Mouse (Mus musculus) megakaryocyte-erythroid progenitor cell, adult 5-6 weeks (primary cell): ENCODE results near the gene Adamts15. TPM values are rescaled to one million over a fixed set of nuclear protein-coding genes. Genes with fewer than 3 reads are reported as not detected.

Experiments used
- ATAC-seq: replicated peaks from 2 replicates; pipeline ENCODE4 v1.8.0; 2016; ENCODE audit warnings: mild to moderate bottlenecking, inconsistent platforms; ENCODE audit not compliant: severe bottlenecking, poor library complexity, low FRiP score, low TSS enrichment
- total RNA-seq, 2 experiments: library from RNA; stranded (forward) in 1 of 2; stranded (reverse) in 1 of 2; fragments of 200-1000, 215-1000 nt in 1 of 2; fragments of >200 nt in 1 of 2; fragmentation: Nextera tagmentation in 1 of 2; gene quantifications; 2 replicates each; pipeline ENCODE4 v1.2.3; 2014 to 2017

Adamts15 gene
- total RNA-seq (2014; fragmentation: Nextera tagmentation): 0.20 TPM in 1 of 2 replicates, not detected in the other
- not detected in 2 replicates for total RNA-seq (2017)

GRCm38 (mm10) chr9:30922197-30922894 is at the start of gene Adamts15:
Gene Adamts15, minus strand, starts transcription at chr9:30922452.
- ATAC-seq: no peak

DNA sequence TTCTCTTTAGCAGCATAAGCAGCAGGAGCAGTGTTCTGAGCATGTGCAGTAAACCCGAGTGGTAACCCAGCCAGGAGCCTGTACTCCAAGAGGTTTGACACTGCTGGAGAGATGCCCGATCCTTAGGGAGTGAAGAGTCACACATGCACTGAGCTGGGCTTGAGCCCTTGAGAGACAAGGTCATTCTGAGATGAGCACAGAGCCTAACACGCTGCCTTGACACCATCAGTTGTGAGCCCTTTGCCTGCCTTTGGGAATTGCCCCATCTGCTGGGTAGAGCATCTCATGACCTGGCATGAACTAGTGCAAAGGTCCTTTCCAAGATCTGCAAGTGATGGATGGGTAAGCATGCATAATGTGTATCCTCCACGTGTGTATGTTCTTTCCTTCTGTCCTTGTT is 49.7 kb upstream of the Adamts15 start:
- ATAC-seq: no peak

- ATAC-seq: no peak
Observed at GRCm38 (mm10) chr9:30970001-30970400, 47.7 kb upstream of the Adamts15 start.

DNA sequence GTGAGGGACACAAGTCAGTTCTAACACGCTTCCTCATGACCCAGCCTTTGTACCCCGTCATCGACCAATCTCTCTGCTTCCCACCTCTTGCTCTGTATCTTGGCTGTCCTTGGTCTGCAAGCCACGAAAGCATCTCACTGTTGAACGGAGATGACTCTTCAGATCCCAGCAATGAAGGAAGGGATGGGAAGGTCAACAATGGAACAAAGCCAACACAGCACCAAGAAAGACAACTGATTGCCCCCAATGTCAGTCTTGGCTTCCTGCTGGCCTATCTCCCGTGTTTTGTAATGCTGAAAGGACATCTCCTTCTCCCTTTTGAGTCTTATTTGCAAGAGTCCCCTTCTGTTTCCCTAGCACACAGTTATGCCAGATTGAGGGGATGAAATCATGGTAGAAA is 45.9 kb upstream of the Adamts15 start:
- no peak for ATAC-seq

- no peak for ATAC-seq
Observed at GRCm38 (mm10) chr9:30966881-30967280, 44.6 kb upstream of the Adamts15 start.

- no peak for ATAC-seq
Observed at GRCm38 (mm10) chr9:30964685-30965084, 42.4 kb upstream of the Adamts15 start.

- ATAC-seq: no peak
Observed at GRCm38 (mm10) chr9:30963780-30964179, 41.5 kb upstream of the Adamts15 start.

DNA sequence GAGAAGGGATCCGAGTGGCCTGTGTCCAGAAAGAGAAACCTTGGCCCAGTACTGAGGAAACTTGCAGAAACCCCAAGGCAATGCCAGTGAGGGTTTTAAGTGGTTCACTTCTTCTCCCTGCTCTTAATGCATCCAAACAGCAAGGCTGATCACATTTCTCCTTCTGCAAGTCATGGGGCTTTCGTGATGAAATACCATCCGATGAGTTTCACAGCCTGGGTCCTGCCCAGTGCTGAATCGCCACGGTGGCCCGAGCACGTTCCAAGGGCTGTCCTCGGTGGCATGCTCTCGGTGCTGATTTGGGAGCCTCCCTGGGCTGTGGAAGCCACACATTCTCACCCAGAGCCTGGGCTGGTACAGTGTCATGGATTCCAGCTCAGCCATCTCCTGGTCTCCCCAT is 33.0 kb upstream of the Adamts15 start:
- no peak for ATAC-seq

DNA sequence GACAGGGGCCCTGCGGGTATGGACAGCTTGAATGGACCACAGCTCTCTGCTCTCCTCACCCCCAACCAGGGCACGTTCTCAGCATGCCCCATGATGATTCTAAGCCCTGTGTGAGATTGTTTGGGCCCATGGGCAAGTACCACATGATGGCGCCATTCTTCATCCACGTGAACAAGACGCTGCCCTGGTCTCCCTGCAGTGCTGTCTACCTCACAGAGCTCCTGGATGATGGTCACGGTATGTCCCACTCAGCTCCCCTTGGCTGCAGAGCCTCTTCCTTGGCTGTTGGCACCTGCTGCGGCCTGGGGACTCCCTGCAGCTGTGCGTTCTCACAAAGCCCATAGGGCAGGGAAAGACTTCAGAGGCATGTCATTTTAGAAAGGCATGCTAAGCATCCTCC is 31.0 kb upstream of the Adamts15 start:
- no peak for ATAC-seq

DNA sequence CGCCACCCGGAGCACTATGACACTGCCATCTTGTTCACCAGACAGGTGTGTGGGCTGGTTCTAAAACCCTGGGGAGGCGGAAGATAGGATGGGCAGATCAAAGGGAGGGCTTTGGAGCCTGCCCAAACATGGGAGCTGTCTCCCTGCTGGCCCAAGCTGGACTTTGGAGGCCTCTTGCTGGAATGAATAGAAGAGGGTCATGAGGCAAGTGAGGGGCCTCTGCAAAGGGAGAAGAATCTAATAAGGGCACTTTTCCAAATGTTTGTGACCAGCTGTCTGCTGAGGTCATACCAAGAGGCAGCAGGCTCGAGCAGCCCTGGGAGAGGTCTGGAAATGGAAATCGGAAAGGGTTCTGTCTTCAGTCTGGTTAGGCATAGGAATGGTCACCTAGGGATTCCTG is 29.2 kb upstream of the Adamts15 start:
- ATAC-seq: no peak

DNA sequence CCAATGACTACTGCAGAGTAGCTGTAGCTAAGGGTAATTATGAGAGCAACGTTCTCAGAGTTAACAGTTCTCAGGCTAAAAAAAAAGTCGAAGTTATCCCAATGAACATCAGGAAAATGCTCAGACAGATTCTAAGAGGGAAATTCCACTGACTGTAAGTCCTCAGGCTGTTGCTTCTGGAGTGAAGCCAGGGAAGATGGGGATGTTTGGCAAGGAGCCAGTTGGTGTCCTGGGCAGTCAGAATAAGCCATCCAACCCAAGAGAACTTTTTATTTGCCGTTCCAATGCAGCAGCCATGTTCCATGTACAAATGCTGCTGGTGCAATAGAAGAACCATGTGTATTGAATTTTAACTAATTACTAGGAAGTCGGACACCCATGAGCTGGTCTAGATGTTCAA is 28.3 kb upstream of the Adamts15 start:
- ATAC-seq: no peak

GRCm38 (mm10) chr9:30949971-30950370 is 27.7 kb upstream of the Adamts15 start:
- ATAC-seq: no peak

- no peak for ATAC-seq
Observed at GRCm38 (mm10) chr9:30949422-30949821, 27.2 kb upstream of the Adamts15 start.

DNA sequence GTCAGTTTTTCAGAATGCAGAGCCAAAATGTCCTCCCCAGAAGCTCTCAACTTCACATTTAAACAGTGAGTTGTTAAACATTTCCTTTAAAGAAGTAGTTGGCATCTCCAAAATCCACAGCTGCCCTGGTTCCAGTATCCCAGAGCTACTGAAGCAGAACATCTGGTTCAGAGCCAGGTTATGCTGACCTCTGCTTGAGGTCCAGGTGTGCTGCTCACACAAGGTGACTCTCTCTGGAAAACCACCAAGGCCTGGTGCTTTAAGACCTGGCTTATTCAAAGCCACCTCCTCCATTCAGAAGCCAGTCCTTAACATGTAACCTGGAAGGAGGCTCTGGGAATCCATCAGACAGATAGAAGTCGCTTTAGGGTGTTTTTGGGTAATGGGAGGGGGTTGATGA is 23.0 kb upstream of the Adamts15 start:
- ATAC-seq: no peak

GRCm38 (mm10) chr9:30944234-30944633 is 22.0 kb upstream of the Adamts15 start:
- no peak for ATAC-seq

GRCm38 (mm10) chr9:30943341-30943740 is 21.1 kb upstream of the Adamts15 start:
- ATAC-seq: no peak

DNA sequence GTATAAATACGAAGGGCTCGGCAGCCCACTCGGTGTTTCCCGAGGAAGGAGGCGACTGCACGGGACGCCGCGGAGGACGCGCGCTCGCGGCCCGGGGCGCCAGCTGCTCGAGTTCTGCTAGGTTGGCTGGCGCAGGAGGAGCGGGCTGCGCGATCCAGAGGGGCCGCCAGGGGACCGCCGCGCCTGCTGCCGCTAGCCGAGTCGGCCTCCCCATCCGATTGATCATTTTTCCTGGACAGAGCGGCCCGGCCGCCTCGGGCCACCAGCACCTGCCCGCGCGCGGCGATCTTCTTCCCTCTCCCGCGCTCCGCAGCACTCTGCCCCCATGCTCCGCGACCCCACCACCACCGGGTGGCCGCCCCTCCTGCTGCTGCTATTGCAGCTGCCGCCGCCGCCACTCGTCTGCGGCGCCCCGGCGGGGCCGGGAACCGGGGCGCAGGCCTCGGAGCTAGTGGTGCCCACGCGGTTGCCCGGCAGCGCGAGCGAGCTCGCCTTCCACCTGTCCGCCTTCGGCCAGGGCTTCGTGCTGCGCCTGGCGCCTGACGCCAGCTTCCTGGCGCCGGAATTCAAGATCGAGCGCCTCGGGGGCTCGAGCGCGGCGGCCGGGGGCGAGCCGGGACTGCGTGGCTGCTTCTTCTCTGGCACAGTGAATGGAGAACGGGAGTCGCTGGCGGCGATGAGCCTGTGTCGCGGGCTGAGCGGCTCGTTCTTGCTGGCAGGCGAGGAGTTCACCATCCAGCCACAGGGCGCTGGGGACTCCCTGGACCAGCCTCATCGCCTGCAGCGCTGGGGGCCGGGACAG is 20.5 kb upstream of the Adamts15 start, which contains the start of gene Adamts8:
Gene Adamts8 (plus strand): TSS at position 51 of the 802 bp plus-strand sequence.
- no peak for ATAC-seq

DNA sequence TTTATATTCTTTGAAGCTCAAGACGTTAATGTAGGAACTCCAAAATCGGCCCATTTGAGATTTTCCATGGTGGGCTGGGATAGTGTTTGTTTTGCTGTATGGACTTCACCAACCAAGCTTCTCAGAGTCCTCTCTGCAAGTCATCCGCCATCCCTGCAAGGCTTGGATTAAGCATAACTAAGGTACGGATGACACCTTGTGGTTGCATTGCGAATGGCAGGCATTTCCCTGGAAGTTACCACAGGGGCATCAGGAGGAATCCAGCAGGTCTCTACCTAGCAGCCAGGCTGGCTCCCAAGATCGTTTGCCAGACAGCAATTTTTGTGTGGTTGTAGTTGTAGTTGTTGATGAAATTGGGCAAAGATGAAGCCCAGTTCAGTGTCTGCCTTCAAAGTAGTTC is 18.1 kb upstream of the Adamts15 start:
- ATAC-seq: peak; percentile 75

GRCm38 (mm10) chr9:30936674-30937438 is 14.6 kb upstream of the Adamts15 start:
- no peak for ATAC-seq

DNA sequence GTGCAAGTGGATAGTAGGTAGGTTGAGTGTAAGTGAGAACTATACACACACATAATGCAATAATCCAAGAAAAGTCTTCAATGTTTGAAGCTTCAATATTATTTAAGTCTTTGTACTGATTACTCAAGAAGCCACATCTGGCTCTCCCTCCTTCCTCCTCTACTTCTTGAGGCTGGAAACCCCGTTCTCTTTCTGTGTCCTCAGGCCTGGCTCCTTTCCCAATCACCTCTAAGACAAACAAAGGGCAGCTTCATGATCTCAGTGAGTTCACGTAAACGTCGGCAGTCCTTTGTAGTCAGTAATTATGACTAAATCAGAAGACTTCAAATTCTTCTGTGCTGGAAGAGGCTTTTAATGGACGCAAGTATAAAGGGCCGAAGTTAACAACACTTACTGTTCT is 12.6 kb upstream of the Adamts15 start:
- no peak for ATAC-seq
